Mouse (Mus musculus): ENCODE data around the gene Tmem43.

The Tmem43 gene

DNA sequence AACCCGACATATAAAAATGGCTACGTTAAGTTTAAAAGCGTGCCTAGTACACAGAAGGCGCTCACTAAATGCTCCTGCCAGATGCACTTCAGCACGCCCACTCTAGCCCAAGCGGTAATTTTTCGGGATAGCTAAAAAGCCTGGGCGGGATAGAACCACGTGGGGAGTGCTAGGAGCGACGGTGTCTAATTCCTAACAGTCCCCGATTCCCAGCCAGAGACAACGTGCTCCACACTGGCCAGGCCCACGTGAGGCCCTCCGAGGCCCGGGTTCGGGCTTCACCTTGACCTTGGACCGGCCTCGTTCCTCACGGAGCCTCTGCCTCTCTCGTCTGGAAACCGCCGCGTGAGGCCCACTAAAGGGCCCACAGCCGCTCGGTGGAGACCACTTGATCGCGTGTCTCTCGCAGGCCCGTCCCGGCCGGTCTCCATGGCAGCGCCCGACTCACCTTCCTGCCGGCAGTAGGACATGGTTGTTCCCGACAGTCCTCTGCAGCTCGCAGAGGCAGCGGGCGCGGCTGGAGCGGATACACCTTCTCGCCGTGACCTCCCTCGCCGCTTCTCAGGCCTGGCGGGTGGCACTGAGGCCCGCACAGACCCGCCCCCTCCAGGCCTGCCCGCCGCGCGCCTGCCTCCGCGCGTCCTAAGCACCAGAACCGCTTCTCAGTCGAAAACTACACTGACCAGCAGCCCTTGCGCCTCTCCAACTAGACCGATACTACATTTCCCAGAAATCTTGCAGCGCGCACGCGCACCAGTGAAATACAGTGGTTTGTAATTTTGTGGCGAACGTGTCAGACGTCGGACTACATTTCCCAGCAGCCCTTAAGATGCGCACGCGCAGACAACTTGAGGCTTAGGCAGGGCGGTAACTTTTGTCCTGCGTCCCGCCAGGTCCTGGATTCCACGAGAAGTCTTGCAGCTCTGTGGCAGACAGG lies at the start of gene Tmem43, which contains the start of gene Chchd4:
Gene Tmem43 (plus strand): TSS at position 836 of the 937 bp plus-strand sequence.
Gene Chchd4 (minus strand): TSS at position 679 of the 937 bp plus-strand sequence.
- DNase-seq (ENCODE audit: extremely low read depth, low read depth, low spot score): peak; percentile 96

DNA sequence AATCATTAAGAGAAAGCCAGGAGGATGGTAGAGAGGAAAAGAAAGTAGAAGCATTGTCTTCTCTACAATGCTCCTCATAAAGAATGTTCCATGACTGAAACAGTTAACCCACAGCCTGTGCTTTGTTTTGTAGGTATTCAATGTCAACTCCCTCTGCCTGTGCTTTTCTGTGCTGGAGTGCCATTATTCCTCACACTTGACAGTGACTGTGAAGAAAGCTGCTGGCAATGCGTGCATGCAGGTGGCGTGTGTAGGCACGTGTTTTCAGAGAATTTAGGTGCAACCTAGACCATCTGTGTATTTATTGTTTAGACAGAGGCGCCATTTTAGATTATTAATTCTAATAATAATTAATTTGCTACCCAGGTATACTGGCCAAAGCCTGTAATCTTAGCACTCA lies 49.4 kb upstream of the Tmem43 start:
- no peak for DNase-seq (ENCODE audit: extremely low read depth, low read depth, low spot score)

DNA sequence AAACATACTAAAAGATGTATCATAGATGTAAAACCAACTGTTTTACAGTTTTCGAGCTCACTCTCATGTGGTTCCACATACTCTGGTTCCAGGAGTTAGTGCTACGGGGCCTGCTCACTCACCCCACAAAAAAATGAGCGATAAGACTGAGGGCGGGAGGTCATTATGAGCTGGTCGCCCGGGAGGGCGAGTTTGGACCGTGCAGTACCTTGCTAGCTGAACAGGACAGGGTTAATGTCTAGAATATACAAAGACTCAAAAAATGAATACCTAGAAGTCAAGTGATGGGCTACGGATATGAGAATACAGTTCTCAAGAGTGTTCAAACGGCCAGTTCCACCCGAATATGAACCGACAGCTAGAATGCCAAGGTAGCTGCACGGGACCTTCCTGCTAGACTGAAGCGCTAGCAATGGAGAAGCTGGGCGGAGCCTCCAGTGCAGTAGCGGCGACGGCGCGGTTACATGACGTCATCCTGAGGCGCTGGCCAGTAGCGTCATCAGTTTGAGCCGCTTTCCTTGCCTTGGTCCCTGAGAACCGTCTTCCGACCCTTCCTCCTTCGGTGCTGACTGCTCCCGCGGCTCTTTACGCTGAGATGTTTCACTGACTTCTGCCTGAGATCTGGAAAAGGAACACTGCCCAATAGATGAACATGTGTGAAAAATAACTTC lies 32.9 kb upstream of the Tmem43 start:
- peak; percentile 40 for DNase-seq (ENCODE audit: extremely low read depth, low read depth, low spot score)

DNA sequence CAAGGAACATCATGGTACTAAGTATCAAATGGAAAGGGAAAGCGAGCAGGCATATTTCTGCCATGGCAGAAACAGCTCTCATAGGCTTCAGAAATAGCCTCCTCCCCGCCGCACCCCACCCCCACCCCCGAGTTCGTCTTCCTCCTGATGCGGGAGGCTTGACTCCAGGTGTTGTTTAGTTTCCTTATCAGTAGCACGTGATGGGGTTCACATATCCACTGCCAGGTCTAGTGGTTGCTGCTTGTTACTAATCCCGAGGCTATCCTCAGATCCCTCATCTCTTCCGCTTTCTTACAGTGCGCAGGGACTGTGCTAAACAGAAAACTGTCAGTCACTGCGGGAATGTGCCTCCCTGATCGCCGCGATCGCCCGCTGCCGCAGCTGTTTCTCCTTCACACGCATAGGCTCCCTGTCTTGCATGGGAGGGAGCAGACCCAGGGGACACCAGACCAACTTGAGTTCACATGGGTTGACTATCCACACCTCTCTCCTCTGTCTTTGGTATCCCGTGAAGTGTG lies 32.3 kb upstream of the Tmem43 start:
- DNase-seq (ENCODE audit: extremely low read depth, low read depth, low spot score): no peak

DNA sequence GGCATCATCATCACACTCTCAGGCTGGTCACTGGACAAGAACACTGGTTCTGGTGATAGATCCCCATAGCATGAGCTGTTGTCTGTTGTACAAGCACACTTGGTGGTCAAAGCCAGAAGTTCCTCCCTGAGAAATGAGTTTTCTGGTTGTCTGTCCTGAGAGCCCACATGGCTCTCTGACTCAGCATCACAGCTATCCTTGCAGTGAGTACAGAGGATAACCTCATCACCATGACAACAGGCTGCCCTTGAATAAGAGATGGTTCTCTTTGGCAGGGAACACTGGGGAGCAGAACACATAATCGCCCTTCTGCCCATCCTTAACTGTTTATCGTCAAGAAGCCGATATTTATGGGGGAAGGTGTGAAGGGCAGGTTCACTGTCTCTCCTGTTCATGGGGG lies 28.2 kb upstream of the Tmem43 start:
- no peak for DNase-seq (ENCODE audit: extremely low read depth, low read depth, low spot score)

DNA sequence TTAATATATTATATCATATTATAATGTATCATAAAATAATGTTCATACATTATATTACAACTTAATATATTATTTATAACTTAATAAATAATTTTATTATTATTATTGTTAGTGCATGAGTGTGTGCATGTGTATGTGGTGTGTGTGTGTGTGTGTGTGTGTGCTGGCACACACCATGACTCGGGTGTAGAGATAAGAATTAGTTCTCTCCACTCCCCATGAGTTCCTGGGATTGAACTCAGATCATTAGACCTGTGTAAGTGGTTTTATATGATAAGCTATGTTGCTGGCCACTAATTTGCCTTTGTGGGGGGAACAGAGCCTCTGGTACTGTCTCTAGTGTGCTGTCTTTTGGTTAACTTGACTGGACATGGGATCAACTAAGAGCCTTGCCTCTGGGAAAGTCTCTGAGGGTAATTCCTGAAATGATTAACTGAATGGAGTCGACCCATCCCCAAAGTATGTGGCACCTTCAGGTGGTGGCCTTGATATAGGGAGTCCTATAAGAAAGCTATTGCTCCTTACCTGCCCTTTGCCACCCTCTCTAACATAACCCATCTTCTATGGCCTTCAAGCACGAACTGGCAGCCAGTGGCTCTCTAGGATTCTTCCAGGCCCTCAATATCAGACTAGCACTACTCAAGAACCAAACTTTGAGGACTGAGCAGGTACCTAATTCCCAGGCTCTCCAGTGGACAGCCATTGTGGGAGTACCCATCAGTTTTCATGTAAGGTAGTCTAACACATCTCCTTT lies 23.9 kb upstream of the Tmem43 start:
- DNase-seq (ENCODE audit: extremely low read depth, low read depth, low spot score): no peak

DNA sequence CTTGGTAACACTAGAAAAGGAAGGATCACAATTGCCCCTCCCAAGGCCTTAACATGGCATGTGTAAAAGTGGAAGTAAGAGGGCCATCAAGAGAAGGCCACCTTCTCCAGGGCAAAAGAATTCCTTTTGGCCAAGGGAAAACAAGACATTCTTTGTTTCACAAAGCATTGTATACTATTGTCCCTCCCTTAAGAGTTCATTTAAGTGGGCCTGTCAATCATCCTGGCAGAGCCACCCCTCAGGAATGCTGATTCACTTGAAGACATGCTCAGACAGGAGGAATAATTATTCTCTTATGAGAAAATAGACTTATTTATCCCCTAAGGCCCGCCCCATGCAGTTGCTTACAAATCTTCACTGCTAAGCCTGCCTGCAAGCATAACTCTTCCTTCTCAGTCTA lies 21.4 kb upstream of the Tmem43 start:
- DNase-seq (ENCODE audit: extremely low read depth, low read depth, low spot score): no peak

DNA sequence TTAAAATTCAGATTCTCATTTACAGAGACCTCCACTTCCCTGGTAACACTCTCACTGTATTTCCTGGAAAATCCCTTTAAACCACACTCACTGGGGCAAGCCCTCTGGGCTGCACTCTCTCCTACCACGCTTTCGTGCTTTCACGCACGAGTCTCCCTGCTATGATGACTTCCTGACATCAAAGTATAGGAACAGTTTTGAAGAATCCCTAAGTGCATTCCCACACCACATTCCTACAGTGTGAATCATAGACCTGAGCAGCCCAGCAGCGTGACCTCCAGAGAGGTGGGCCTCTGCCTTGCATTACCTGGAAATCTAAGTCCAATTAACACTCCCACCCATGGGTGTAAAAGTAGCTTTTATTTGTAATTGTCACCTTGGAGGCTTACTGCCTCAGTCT lies 19.0 kb upstream of the Tmem43 start:
- DNase-seq (ENCODE audit: extremely low read depth, low read depth, low spot score): no peak

DNA sequence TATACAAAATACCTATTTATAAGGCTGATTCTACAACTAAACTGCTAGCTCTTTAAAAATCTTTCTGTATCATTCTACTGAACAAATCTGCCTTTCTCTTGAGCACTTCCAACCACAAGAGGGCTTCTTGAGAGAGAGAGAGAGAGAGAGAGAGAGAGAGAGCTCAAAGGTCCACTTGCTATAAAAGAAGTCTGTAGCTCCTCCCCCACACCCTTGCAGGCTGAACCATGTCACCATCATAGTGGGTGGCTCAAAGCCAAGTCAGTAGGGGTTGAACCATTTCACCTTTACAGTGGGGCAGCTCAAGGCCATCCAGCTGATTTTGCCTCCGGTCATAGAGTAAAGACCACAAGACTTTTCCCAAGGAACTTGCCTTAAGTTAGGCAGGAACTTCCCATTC lies 14.0 kb upstream of the Tmem43 start:
- no peak for DNase-seq (ENCODE audit: extremely low read depth, low read depth, low spot score)

DNA sequence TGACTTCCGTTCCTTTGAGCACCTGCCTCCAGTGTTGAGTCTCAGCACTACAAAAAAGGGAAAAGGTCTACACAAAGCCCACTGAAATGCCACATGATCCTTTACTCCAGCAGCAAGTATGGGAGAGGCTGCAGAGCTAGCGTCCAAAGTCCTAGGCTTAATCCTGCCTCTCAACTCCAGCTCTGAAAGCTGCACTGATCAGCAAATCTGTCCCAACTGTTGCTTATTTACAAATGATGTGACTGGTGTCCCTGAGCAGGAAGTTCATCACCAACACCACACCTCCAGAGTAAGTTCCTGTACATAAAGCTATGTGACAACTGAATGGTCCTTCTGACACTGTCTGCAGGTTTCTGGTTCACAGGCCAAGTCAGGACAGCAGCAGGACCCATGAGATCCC lies 7.7 kb upstream of the Tmem43 start:
- no peak for DNase-seq (ENCODE audit: extremely low read depth, low read depth, low spot score)

DNA sequence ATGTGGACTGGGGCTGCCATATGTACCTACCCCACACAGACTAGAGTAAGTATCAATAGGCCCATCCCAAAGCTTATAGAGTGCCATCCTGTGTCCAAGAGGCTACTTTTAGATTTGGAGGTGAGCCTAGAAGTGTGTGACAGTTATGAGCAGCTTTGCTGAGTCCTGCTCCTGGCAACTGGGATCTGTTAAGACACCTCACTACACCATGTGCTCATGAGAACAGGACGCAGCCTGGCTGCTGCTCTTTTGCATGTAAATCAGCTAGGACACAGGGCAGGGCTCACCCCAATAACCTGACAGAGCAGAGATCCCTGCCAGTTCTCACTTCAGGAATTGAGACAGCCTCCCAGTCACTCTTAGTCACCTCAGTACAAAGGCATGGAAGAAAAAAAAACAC lies 6.4 kb upstream of the Tmem43 start:
- DNase-seq (ENCODE audit: extremely low read depth, low read depth, low spot score): no peak

DNA sequence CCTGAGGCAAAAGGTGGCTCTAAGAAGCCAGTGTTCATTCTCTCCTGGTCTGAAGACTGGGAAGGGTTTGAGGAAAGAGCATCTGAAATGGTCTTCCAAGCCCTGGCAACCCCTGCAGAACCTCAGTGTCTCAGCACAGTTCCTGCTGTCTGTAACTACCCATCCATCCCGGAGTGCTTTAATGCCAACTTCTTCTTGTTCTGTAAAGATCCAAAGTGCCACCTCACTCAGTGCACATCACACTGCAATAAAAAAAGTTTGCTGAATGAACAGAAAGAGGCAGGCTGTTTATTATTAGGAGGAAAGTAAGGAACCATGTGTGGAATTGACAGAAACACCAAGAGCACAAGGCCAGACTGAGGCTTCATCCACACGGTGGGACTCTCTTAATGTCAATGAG lies 2.8 kb upstream of the Tmem43 start:
- DNase-seq (ENCODE audit: extremely low read depth, low read depth, low spot score): no peak

DNA sequence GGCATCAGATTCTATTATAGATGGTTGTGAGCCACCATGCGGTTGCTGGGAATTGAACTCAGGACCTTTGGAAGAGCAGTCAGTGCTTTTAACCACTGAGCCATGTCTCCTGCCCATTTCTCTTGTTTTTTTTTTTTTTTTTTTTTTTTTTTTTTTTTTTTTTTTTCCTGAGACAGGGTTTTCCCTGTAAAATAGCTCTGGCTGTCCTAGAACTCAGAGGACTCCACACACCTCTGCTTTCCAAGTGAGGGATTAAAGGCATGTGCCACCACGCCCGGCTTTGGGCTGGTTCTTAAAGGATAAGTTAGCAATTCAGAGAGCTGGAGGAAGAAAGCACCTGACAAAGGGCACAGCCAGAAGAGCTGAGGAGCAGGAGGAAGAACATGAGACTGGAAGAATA lies 2.1 kb upstream of the Tmem43 start:
- DNase-seq (ENCODE audit: extremely low read depth, low read depth, low spot score): peak; percentile 34

DNA sequence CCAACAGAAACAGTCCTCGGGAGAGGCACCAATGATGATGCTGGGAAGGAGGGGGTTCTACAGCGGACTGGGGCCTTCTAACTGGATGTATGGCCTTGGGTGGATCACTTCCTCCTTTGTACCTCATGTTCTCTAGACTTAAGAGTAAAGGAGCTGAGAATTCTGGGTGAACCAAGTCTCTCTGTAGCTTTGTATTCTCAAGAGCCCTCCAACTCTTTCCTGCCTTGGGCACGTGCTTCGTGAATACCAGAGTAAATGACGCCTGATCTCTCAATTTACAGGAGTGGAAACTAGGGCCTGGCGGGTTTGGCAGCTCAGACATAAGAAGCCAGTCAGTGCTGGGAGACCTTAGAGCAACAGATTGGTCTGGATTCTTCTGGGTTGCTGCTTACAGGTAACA lies 1.2 kb upstream of the Tmem43 start:
- DNase-seq (ENCODE audit: extremely low read depth, low read depth, low spot score): no peak

DNA sequence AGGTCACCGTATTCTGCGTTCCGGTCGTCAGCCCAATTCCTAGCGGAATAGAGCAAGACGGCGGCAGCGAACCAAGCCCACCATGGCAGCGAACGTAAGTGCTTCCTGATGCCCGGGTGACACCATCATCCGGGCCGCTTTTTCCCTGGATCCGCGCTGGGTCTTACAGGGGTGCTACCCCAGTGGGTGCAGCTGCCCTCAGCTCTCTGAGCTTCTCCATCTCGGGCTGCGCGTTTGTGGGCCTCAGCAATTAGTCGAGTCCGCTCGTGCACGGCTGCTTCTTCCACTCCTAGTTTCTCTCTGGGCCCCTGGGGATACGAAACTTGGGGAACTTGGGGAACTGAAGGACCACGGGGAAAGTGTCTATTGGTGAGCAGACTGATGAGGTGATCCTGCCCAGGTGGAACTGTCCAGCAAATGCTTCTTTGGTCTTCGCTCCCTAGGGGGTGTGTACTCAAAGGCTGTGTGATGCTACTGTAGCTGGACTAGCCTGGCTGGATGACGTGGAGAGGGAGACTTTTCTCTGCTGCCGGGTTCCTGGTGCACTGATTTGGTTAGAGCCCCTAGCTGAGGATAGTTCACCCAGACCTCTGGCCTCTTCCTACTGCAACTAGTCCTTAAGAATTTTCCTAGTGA lies 420 bp downstream of the Tmem43 start:
- DNase-seq (ENCODE audit: extremely low read depth, low read depth, low spot score): no peak

DNA sequence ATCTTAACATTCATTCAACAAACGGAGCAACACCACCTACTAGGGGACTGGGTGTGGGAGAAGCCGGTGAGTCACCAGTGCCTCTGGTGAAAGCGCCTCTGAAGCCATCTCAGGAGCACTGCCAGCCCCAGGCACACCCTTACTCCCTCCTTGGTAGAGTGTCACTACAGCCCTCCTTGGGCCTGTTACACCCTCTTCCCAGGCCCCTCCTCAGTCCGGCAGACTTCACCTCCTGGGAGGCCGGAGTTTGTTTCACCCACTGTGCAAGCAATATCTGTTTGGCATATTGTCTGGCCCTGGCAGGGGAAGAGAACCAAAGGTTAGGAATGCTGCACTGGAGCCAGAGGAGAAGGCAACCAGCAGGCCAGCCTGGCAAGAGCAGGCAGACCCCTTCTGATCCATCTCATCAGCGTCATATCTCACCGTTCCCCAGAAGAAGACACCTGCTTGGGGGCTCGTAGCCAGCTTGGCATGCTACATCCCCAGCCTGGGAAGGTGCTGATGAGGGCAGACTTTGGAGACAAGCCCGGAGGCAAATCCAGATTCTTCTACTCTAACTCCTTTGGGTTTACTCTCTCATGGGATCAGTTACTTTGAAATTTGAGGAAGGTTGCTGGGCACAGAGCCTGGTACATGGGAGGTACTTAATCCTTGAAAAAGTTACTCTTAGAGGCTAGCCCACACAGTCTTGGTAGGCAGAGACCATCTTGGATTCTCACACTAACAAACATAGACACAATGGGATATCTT lies 1.1 kb downstream of the Tmem43 start:
- DNase-seq (ENCODE audit: extremely low read depth, low read depth, low spot score): no peak

DNA sequence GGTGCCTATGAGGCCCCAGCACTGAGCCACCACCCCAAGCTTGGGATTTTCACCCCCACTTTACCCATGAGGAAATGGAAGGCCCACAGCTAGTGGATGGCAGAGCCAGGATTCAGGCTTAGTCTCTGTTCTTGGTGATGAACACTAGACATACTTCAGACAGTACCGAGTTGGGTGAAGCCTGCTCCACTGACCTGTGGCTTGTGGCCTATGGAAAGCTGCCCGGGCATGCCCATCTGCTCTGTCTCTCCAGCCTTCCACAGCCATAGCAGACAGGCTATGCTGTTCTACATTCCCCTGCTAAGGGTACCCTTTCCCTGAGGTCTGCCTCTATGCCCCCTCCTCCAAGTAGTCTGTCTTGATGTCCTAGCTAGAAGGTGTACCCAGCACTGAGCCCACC lies 3.0 kb downstream of the Tmem43 start:
- DNase-seq (ENCODE audit: extremely low read depth, low read depth, low spot score): no peak

DNA sequence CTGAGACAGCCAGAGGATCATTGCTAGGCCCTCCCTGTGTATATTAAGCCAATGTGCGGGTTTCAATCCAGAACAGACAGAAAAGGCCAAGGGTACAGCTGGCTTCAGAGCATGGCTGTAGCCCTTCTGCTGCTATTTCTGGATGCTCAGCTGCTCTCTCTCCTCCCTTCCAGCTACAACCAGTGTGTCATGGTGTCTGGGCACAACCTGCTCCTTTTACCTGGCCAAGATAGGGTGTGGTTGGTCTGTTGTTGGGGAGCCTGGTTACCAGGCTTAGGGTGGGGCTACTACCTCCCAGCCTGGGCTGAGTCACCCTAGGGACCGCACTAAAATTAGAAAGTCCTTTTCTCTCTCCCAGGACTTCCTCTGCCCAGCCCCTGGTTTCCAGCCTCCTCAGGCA lies 9.9 kb downstream of the Tmem43 start:
- no peak for DNase-seq (ENCODE audit: extremely low read depth, low read depth, low spot score)

DNA sequence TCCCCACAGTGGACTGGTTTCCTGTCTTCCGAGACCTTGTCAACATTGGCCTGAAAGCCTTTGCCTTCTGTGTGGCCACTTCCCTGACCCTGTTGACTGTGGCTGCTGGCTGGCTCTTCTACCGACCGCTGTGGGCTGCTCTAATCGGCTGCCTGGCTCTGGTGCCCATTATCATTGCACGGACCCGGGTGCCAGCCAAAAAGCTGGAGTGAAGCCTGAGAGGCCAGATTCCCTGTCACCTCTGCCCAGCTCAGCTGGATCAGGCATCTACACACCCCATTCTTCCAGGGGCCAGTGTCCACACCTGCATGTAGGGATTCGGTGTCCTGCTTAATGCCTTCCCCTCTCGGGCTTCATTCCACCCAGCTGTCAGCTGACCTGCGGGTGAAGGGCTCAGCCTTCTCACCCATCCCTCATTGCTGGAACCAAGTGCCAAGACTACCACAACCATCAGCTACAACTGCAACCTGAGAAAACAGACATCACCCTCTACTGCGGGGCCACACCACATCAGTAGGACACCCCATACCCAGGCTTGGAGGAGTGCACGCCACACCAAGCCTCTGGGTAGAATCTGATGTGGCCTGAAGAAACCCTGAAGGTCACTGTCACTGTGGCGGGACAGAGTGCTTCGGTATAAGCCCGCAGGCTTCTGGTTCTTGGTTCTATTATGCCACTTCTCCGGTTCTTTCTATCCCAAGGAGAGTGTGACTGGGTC lies 13.4 kb downstream of the Tmem43 start:
- no peak for DNase-seq (ENCODE audit: extremely low read depth, low read depth, low spot score)
